Mouse (Mus musculus) kidney, postnatal 0 days (tissue): ENCODE data around the gene Anapc2. TPM values are rescaled to one million over a fixed set of nuclear protein-coding genes. Genes with fewer than 3 reads are reported as not detected.

ENCODE experiments used
- ATAC-seq: fragments of 200-750 bp; cut with Nextera tagmentation; replicated peaks from 2 replicates; pipeline ENCODE4 v1.8.0; 2017; ENCODE audit warnings: low read depth, moderate number of reproducible peaks, moderate TSS enrichment, moderate library complexity; ENCODE audit not compliant: low FRiP score
- DNase-seq: peaks from one replicate; pipeline ENCODE4 v3.0.0-alpha.2; 2016; ENCODE audit warnings: low spot score
- H3K27ac ChIP-seq: fragments of 300-500 bp; sonication (generic); 2 replicates; pipeline ENCODE4 v1.5.1; 2014; ENCODE audit warnings: mild to moderate bottlenecking
- H3K27me3 ChIP-seq: fragments of 300-500 bp; sonication (generic); 2 replicates; pipeline ENCODE4 v1.6.1; 2014; ENCODE audit warnings: low read length, mixed read lengths; ENCODE audit not compliant: insufficient read depth
- H3K36me3 ChIP-seq: fragments of 300-500 bp; sonication (generic); 2 replicates; pipeline ENCODE4 v1.6.1; 2014; ENCODE audit warnings: low read length, mixed read lengths; ENCODE audit not compliant: insufficient read depth
- H3K4me1 ChIP-seq: fragments of 300-500 bp; sonication (generic); replicated peaks from 2 replicates; pipeline ENCODE4 v1.6.1; 2014; ENCODE audit warnings: antibody characterized with exemption, low read length, mixed read lengths; ENCODE audit not compliant: insufficient read depth
- H3K4me2 ChIP-seq: fragments of 300-500 bp; sonication (generic); 2 replicates; pipeline ENCODE4 v1.6.1; 2014; ENCODE audit warnings: mild to moderate bottlenecking, low read length, moderate library complexity, mixed read lengths
- H3K4me3 ChIP-seq: fragments of 300-500 bp; sonication (generic); replicated peaks from 2 replicates; pipeline ENCODE4 v1.5.1; 2014; ENCODE audit warnings: low read depth, low read length
- H3K9ac ChIP-seq: fragments of 300-500 bp; sonication (generic); 2 replicates; pipeline ENCODE4 v1.6.1; 2014; ENCODE audit warnings: low read depth, low read length
- H3K9me3 ChIP-seq: fragments of 300-500 bp; sonication (generic); replicated peaks from 2 replicates; pipeline ENCODE4 v1.6.1; 2016; ENCODE audit warnings: low read length, inconsistent platforms, mixed read lengths
- CTCF ChIP-seq: IDR thresholded peaks from 2 replicates; pipeline ENCODE4 v1.5.1; 2016; ENCODE audit warnings: antibody characterized with exemption, low read depth, mild to moderate bottlenecking, moderate library complexity
- WGBS: fragments of 180-500 bp; shearing (Covaris S2); extraction: QIAGEN DNeasy Blood & Tissue Kit; methylation state at CpG from one replicate; pipeline ENCODE4 v1.1.7; 2014; 5-methylcytosine and 5-hydroxymethylcytosine counted together
- polyA plus RNA-seq: library from polyadenylated mRNA; unstranded; fragments of >200 nt; fragmentation: Nextera tagmentation; extraction: Ambion mirVana; gene quantifications from 2 replicates; pipeline ENCODE4 v1.2.1, GENCODE M21; 2015

The Anapc2 gene
- polyA plus RNA-seq, 1 experiment from 2014 or later, result 79.4 TPM

DNA sequence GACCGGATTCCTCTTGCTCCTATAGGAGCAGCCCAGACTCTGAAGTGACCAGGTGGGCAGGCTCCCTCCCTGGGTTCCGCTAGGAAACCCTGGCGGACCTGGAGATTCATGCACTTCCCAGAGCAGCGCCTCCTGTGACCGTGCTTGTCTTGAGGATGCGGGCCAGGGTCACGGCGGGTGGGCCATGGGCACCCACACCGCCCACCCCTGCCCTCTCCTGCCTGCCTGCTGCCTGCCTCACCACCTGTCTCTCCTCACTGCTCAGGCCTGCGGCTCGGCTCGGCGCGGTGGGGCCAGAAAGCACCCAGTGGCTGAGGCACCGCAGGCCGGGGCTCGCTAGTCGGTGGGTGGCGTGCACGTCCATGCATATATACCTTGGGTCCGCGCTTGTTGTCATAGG is 38.7 kb downstream of the Anapc2 start:
- DNase-seq (no peak), ATAC-seq (no peak)
- 1% methylated on average over 22 of the region's 22 CpGs for WGBS
- no peaks in the 10 kb centered on the region for H3K4me1 ChIP-seq
- peaks cover 33% of the 10 kb centered on the region for H3K27me3 ChIP-seq
- no peaks in the 10 kb centered on the region for H3K36me3 ChIP-seq
- TF ChIP-seq CTCF, result no peak
- no peak overlapping the region for H3K4me3 ChIP-seq
- H3K9ac ChIP-seq, result no peak overlapping the region
- H3K4me2 ChIP-seq, result 0 out of 2 replicates have a peak overlapping the region, but pooled peaks have one; percentile 25
- H3K27ac ChIP-seq, result no peak overlapping the region
- H3K9me3 ChIP-seq, result no peaks in the 10 kb centered on the region

DNA sequence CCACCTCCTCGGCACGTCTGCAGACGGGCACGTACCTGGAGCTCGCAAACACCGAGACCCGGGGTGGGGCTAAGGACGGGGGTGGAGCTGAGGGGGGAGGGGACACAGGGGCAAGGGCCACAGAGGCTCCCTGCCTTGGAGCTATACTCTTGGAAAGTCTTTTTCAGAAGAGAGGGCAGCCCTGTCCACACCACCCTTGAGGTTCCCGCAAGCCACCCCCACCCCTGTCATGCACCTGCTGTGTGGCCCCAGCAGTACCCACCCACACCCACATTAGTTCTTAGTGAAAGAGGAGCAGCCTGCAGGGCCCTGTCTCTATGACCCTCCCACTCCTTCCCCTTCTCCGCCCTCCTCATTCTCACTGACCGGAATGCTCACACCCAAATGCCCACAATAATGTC is 39.2 kb downstream of the Anapc2 start:
- WGBS, result 4% methylated on average over 11 of the region's 11 CpGs
- no peak overlapping the region for H3K4me3 ChIP-seq
- TF ChIP-seq CTCF, result no peak
- DNase-seq (no peak), ATAC-seq (no peak)
- H3K36me3 ChIP-seq, result no peaks in the 10 kb centered on the region
- H3K4me2 ChIP-seq, result 0 out of 2 replicates have a peak overlapping the region, but pooled peaks have one; percentile 25
- H3K4me1 ChIP-seq, result no peaks in the 10 kb centered on the region
- no peaks in the 10 kb centered on the region for H3K9me3 ChIP-seq
- H3K9ac ChIP-seq, result no peak overlapping the region
- H3K27ac ChIP-seq, result no peak overlapping the region
- H3K27me3 ChIP-seq, result peaks cover 33% of the 10 kb centered on the region

DNA sequence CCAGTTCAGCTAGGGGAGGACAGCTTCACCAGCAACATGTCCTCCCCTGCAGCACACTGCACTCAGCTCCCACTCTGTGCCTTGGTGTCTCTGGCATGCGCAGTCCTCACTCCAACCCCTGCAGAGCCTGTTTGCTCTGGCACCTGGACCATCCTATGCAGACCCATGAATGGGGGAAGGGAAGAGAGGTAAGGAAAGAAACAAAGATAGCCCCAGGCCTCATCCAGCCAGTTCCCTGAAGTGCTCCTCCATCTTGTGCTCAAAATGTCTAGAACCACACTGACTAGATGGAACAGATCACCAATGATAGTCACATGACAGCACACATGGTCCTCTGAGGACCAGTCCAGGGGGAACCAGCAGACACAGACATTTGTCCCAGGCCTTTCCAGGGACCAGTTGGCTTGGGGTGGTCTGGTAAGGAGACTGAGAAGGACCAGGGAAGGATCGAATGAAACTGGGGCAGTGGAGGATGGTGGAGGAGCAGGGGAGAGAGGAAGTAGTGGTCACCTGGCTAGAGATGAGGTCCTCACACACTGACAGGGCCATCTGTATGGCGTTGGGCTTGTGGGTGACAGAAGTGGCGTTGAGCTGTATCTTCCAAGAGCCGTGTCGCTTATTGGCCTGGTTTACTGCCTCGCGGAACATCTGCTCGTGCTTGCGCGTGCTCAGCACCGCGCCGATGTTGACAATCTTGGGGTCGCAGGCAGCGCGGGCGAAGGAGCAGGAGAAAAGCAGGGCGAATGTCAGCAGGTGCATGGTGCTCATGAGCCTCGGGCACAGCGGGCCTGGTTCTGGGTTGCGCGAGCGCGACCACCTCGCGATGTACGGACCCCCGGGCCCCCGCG is 46.1 kb downstream of the Anapc2 start:
- ATAC-seq (no peak), DNase-seq (no peak)
- TF ChIP-seq CTCF, result no peak
- H3K4me1 ChIP-seq, result peaks cover 7% of the 10 kb centered on the region; the same call in 1 of the 2 replicates
- H3K4me2 ChIP-seq, result peak overlapping the region; percentile 49
- H3K9me3 ChIP-seq, result no peaks in the 10 kb centered on the region
- no peaks in the 10 kb centered on the region for H3K36me3 ChIP-seq
- WGBS, result 5% methylated on average over 31 of the region's 31 CpGs
- no peak overlapping the region for H3K27ac ChIP-seq
- peaks cover 16% of the 10 kb centered on the region for H3K27me3 ChIP-seq
- no peak overlapping the region for H3K9ac ChIP-seq
- peak overlapping the region; percentile 18 for H3K4me3 ChIP-seq

DNA sequence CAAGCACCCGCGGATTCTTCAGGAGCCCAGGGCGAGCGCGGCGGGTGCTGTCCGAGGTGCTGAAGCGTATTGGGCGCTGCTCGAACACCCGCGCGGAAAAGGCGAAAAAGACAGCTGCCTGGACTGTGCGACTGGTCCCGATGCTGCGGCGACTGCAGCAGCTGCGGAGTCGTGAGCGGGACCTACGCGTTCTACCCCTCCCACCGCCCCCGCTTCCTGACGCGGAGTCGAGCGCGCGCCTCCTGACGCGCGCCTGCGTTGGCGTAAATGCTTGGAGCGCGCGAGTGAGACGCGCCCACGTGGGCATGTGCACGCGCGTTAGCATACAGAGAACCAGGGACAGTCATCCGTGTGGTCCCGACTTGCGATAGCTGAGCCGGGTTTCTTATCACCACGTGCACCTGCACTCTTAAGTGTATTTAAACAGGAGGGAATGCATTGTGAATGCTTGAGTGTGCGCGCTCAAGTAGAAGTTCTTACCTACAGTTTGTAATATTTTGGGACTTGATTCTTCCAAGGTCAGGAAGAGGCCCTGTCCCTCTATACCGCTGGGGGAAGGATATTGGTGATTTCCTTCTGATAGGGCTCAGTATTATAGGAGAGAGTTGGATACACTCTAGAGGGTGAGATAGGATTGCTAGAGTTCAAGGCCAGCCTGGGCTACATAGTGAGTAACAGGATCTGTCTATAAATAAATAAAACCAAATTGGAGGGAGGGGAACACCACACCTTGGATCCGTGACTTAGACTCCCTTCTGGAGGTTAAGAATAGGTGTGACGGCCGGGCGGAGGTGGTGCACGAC is 46.9 kb downstream of the Anapc2 start, which contains the start of gene Grin1:
Grin1 (minus strand) TSS at position 217 of the 803 bp plus-strand sequence.
- WGBS, result 10% methylated on average over 58 of the region's 58 CpGs
- TF ChIP-seq CTCF, result no peak
- peaks cover 7% of the 10 kb centered on the region; the same call in 1 of the 2 replicates for H3K4me1 ChIP-seq
- no peaks in the 10 kb centered on the region for H3K36me3 ChIP-seq
- ATAC-seq (peak; percentile 68; the same call in 1 of the 2 replicates), DNase-seq (peak; percentile 71)
- H3K4me2 ChIP-seq, result peak within 1 kb of the TSS; percentile 49
- no peak within 1 kb of the TSS for H3K9ac ChIP-seq
- no peak within 1 kb of the TSS for H3K27ac ChIP-seq
- H3K4me3 ChIP-seq, result peak within 1 kb of the TSS; percentile 18
- H3K27me3 ChIP-seq, result peaks cover 11% of the 10 kb centered on the region
- H3K9me3 ChIP-seq, result no peaks in the 10 kb centered on the region

DNA sequence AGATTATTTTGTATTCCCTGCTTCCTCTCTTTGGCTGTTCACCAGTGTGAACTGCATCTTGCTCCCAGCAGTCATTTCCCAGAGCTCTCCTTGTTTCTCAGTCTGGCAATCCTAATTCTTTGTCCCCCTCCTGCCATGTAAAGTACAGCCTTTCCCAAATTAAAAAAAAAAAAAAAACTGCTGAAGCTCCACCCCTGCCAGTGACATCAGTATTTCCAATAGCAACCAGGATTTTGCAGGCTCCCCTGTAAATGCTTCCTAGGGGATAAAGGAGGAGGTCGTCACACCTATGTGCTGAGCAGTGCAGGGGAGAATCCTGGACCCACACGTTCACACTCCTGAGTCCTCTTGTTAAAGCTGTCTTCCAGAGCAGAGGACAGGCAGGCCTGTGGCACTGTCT is 47.8 kb downstream of the Anapc2 start:
- WGBS, result 36% methylated on average over 2 of the region's 2 CpGs
- ATAC-seq, result no peak
- no peak for TF ChIP-seq CTCF
- DNase-seq, result no peak
- no peaks in the 10 kb centered on the region for H3K9me3 ChIP-seq
- H3K36me3 ChIP-seq, result no peaks in the 10 kb centered on the region
- H3K27me3 ChIP-seq, result peaks cover 11% of the 10 kb centered on the region
- no peak overlapping the region for H3K4me2 ChIP-seq
- no peak overlapping the region for H3K27ac ChIP-seq
- H3K4me3 ChIP-seq, result no peak overlapping the region
- H3K9ac ChIP-seq, result no peak overlapping the region
- H3K4me1 ChIP-seq, result peaks cover 7% of the 10 kb centered on the region; the same call in 1 of the 2 replicates

GRCm38 (mm10) chr2:25326036-25326435 is 53.8 kb downstream of the Anapc2 start:
- WGBS, result 82% methylated on average over 2 of the region's 2 CpGs
- no peaks in the 10 kb centered on the region for H3K36me3 ChIP-seq
- H3K27ac ChIP-seq, result no peak overlapping the region
- H3K4me1 ChIP-seq, result no peaks in the 10 kb centered on the region
- ATAC-seq, result no peak
- no peak for TF ChIP-seq CTCF
- H3K9ac ChIP-seq, result no peak overlapping the region
- H3K4me3 ChIP-seq, result no peak overlapping the region
- H3K9me3 ChIP-seq, result no peaks in the 10 kb centered on the region
- no peak for DNase-seq
- no peaks in the 10 kb centered on the region for H3K27me3 ChIP-seq
- no peak overlapping the region for H3K4me2 ChIP-seq
